Mouse (Mus musculus) hematopoietic stem cell, adult 5-6 weeks (primary cell): ENCODE data around the gene Sycp3. TPM values are rescaled to one million over a fixed set of nuclear protein-coding genes. Genes with fewer than 3 reads are reported as not detected.
"Not testable (repeated sequence)": the region's sequence is repeated elsewhere in the genome, so short reads cannot be mapped to it uniquely, and the experiment has no call there.

Experiments
- ATAC-seq, 2 experiments: fragments of 125-278 bp in 1 of 2; replicated peaks in 1 of 2; 2 replicates each; pipeline ENCODE4 v1.8.0; 2016 to 2017; ENCODE audit warnings: inconsistent platforms in 2 of 2, mild to moderate bottlenecking in 2 of 2, moderate number of reproducible peaks in 2 of 2, low read depth in 1 of 2, moderate TSS enrichment in 1 of 2; ENCODE audit not compliant: low FRiP score in 2 of 2, poor library complexity in 2 of 2, severe bottlenecking in 2 of 2, insufficient read depth in 1 of 2, low TSS enrichment in 1 of 2
- total RNA-seq: library from RNA; stranded (forward); fragments of 172-1452, 232-1000 nt; gene quantifications from 2 replicates; pipeline ENCODE4 v1.2.3, GENCODE M21; 2017

Sycp3 gene
- 1.6 TPM in 1 of 2 replicates, not detected in the other for total RNA-seq

GRCm38 (mm10) chr10:88459502-88459992 lies at the start of gene Sycp3:
Gene Sycp3, plus strand, starts transcription at chr10:88459569.
- peak in 1 of 2 experiments; percentile 7; a peak in 1 of 4 replicates for ATAC-seq

DNA sequence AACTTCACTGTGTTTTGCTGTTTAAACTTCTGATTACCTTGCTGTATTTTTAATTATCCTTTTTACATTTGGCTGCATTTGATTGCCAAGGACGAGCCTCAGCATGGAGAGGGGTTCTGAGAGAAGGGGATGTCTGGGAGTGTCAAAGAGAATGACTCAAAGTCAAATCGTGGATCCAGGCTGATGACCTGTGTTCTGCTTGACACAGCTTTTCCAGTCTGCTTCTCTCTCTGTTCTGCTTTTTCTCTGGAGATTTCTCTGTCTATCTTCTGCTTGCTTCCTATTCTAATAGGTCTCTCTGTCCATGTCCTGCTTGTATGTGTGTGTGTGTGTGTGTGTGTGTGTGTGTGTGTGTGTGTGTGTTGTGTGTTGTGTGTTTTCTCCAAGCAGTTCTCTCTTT lies 49.6 kb upstream of the Sycp3 start:
- no peak for ATAC-seq

GRCm38 (mm10) chr10:88412290-88412995 lies 46.9 kb upstream of the Sycp3 start:
- peak in 1 of 2 experiments; percentile 44; a peak in 2 of 4 replicates for ATAC-seq

- ATAC-seq, result peak; percentile 24 to 34; a peak in 3 of 4 replicates
These were observed 41.7 kb upstream of the Sycp3 start for GRCm38 (mm10) chr10:88417686-88418085.

- no peak for ATAC-seq
These were observed 39.2 kb upstream of the Sycp3 start for GRCm38 (mm10) chr10:88420141-88420541.

DNA sequence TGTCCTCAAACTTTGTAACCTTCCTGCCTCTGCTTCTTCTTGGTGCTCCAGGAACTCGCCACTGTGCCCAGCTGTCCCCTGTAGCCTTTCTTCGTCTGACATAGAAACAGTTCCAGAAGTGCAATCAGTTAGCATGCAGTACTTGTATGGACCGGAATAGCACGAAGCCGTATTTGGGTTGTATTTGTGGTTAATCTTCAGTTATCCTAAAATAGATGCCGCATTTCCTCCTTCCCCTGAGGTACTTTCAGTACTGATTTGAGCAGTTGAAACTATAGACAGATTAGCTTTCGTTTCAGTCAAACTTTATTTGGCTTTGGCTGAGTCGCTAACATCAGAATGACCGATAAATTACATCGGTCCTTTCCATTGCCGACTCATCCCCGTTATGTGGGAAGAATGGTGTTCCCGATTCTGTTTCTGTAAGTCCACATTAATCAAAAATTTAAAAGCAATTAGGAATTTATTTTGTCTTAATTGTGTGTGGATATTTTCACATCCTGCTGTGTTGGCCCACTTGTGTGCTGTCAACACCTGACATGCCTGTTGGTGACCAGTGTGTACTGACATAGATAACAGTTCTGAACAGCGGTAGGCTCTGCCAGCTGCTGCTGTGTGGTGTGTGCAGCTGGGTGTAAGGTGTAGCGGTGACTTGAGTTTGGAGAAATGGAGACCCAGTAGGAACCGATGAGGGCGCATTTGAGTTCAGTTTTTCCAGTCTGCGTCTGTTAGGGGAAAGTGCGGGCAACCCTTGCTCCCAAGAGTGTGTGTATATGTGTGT lies 38.5 kb upstream of the Sycp3 start:
- ATAC-seq, result peak; percentile 69 to 76

GRCm38 (mm10) chr10:88426158-88426816 lies 33.1 kb upstream of the Sycp3 start:
- ATAC-seq, result peak; percentile 77 to 79; a peak in 2 of 4 replicates

- no peak for ATAC-seq
These were observed 32.5 kb upstream of the Sycp3 start for GRCm38 (mm10) chr10:88426896-88427295.

- no peak for ATAC-seq
These were observed 31.4 kb upstream of the Sycp3 start for GRCm38 (mm10) chr10:88427998-88428397.

DNA sequence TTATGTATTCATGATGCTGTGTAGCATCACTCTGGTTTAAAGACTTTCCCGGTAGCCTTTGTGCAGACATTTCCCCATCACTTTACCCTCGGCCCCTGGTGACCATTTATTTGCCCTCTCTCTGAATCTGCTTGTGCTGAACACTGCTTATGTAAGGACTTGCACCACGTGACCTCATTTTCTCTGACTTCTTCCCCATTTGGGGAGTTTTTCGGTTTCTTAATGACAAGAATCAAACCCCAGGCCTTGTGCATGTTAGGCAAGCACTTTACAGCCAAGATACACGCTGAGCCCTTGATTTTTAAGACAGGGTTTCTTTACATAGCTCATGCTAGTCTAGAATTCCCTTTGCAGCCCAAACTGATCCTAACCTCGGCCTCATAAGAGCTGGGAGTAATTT lies 18.1 kb upstream of the Sycp3 start:
- peak; percentile 42 to 46; a peak in 2 of 4 replicates for ATAC-seq

DNA sequence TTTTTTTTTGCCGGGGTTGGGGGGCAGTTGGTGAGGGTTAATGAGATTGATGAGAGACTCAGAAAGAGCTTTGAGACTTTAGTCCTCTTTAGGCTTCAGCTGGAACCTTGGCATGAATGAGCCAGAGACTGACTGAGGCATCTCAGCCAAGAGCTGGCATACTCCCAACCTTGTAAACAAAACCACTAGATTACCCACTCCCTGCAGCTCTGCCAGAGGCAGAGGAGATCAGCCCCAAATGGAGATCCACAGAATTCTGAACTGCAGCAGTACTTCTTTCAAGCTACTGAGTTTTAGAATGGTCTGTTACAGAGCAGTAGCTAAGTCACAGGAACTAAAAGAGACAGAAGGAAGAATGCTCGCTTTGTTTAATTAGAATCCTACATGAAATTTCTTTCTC lies 8.1 kb upstream of the Sycp3 start:
- no peak for ATAC-seq

- no peak for ATAC-seq
These were observed 7.4 kb upstream of the Sycp3 start for GRCm38 (mm10) chr10:88451990-88452389.

DNA sequence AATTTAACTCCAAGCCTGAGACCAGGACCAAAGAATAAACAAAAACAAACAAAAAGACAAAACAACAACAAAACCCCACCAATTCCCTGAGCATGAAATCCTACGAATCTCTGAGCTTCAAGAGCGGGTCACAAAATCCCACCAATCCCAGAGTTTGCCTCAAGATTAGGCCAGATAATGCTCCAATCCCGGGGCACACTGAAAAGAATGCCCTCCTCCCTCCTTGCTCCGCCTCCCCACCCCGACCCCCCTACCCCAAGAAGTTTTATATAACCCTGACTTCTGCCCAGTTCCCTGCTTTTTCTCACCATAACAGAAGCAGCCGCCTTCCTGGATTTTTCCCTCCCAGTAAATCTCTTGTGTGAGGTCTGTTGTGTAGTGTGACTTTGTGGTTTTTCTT lies 1.6 kb upstream of the Sycp3 start:
- ATAC-seq, result no peak

GRCm38 (mm10) chr10:88460122-88460820 lies 902 bp downstream of the Sycp3 start:
- no peak for ATAC-seq

GRCm38 (mm10) chr10:88482866-88483265 lies 23.5 kb downstream of the Sycp3 start:
- not testable (repeated sequence) for ATAC-seq

GRCm38 (mm10) chr10:88488629-88489028 lies 29.3 kb downstream of the Sycp3 start:
- no peak for ATAC-seq

DNA sequence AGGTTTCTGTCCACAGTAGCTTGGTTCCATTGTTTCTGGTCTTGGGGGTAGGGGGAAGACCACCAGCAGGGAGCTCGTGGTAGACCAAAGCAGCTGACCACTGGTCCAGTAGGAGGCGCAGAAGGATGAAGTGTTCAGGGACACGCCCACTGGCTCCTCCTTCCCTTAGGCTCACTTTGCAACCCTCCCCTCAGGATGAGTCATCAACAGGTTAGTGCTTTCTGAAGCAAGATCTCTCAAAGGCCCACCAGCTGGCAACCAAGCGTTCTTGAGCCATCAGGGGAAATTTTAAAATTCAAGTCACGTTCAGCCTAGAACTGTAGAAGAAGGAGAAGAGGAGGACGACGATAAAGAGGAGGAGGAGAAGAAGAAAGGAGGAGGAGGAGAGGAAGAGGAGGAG lies 32.3 kb downstream of the Sycp3 start:
- peak; percentile 32 to 64; a peak in 2 of 4 replicates for ATAC-seq
